Mouse (Mus musculus) MEL (cell line): ENCODE measurements around the gene Nol12. TPM values are rescaled to one million over a fixed set of nuclear protein-coding genes. Genes with fewer than 3 reads are reported as not detected.

Experiments used
- DNase-seq: peaks from one replicate; pipeline ENCODE4 v3.0.0; 2011; ENCODE audit warnings: low read depth, low spot score
- H3K27ac ChIP-seq: 2 replicates; pipeline ENCODE4 v1.5.1; 2012; ENCODE audit warnings: low read depth, mild to moderate bottlenecking, control low read depth, low read length, moderate library complexity; ENCODE audit not compliant: control insufficient read depth
- H3K27me3 ChIP-seq, 2 experiments: fragments of 150-350 bp in 1 of 2; sonication (generic) in 1 of 2; 2 replicates each; pipeline ENCODE4 v1.6.1; 2012; ENCODE audit warnings: low read length in 2 of 2, mild to moderate bottlenecking in 2 of 2, improper control_type of control experiment in 1 of 2, moderate library complexity in 1 of 2; ENCODE audit not compliant: insufficient read depth in 2 of 2, control insufficient read depth in 1 of 2
- H3K36me3 ChIP-seq, 2 experiments: 2 replicates each; pipeline ENCODE4 v1.6.1; 2012 to 2014; ENCODE audit warnings: low read length in 2 of 2, improper control_type of control experiment in 1 of 2, inconsistent platforms in 1 of 2, mild to moderate bottlenecking in 1 of 2; ENCODE audit not compliant: insufficient read depth in 2 of 2, control insufficient read depth in 1 of 2
- H3K4me1 ChIP-seq, 2 experiments: fragments of 150-350 bp in 1 of 2; sonication (generic) in 1 of 2; 2 replicates each; pipeline ENCODE4 v1.6.1; 2012; ENCODE audit warnings: low read length in 2 of 2, improper control_type of control experiment in 1 of 2, mild to moderate bottlenecking in 1 of 2; ENCODE audit not compliant: insufficient read depth in 2 of 2, control insufficient read depth in 1 of 2
- H3K4me3 ChIP-seq, 2 experiments: fragments of 150-350 bp in 1 of 2; sonication (generic) in 1 of 2; 2 replicates each; pipeline ENCODE4 v1.5.1; 2012; ENCODE audit warnings: low read depth in 2 of 2, low read length in 2 of 2, mild to moderate bottlenecking in 2 of 2, moderate library complexity in 2 of 2, control low read depth in 1 of 2, improper control_type of control experiment in 1 of 2; ENCODE audit not compliant: control insufficient read depth in 1 of 2, insufficient read depth in 1 of 2
- H3K79me2 ChIP-seq: 2 replicates; pipeline ENCODE4 v1.6.1; 2012; ENCODE audit warnings: mild to moderate bottlenecking, low read length, moderate library complexity; ENCODE audit not compliant: control insufficient read depth, poor library complexity, insufficient read depth
- H3K9ac ChIP-seq: 2 replicates; pipeline ENCODE4 v1.6.1; 2012; ENCODE audit warnings: low read depth, mild to moderate bottlenecking, control low read depth, low read length, moderate library complexity; ENCODE audit not compliant: control insufficient read depth, poor library complexity, severe bottlenecking
- H3K9me3 ChIP-seq: fragments of 150-350 bp; sonication (generic); replicated peaks from 2 replicates; pipeline ENCODE4 v1.6.1; 2012; ENCODE audit warnings: mild to moderate bottlenecking, low read length, improper control_type of control experiment, moderate library complexity; ENCODE audit not compliant: insufficient read depth
- CHD1 ChIP-seq: IDR thresholded peaks from 2 replicates; pipeline ENCODE4 v1.6.1; 2012; ENCODE audit warnings: low read depth, mild to moderate bottlenecking, inconsistent platforms, low read length, improper control_type of control experiment
- CHD2 ChIP-seq: IDR thresholded peaks from 2 replicates; pipeline ENCODE4 v1.6.1; 2011; ENCODE audit warnings: low read length, improper control_type of control experiment
- CTCF ChIP-seq, 3 experiments: IDR thresholded peaks in 2 of 3; conservative IDR thresholded peaks in 1 of 3; 2 replicates each; pipeline ENCODE4 v1.5.1; 2011 to 2012; ENCODE audit warnings: low read length in 3 of 3, low read depth in 2 of 3, mild to moderate bottlenecking in 2 of 3, improper control_type of control experiment in 1 of 3, inconsistent platforms in 1 of 3, mixed read lengths in 1 of 3, moderate library complexity in 1 of 3; ENCODE audit not compliant: control insufficient read depth in 1 of 3, insufficient read depth in 1 of 3, poor library complexity in 1 of 3, severe bottlenecking in 1 of 3
- E2F4 ChIP-seq: IDR thresholded peaks from 2 replicates; pipeline ENCODE4 v1.6.1; 2011; ENCODE audit warnings: low read depth, low read length, improper control_type of control experiment, borderline replicate concordance
- ETS1 ChIP-seq: IDR thresholded peaks from 2 replicates; pipeline ENCODE4 v1.6.1; 2012; ENCODE audit warnings: low read depth, mild to moderate bottlenecking, inconsistent platforms, low read length, improper control_type of control experiment, moderate library complexity
- GATA1 ChIP-seq: IDR thresholded peaks from 2 replicates; pipeline ENCODE4 v1.6.1; 2011; ENCODE audit warnings: low read depth, low read length, improper control_type of control experiment
- HCFC1 ChIP-seq: IDR thresholded peaks from 2 replicates; pipeline ENCODE4 v1.6.1; 2012; ENCODE audit warnings: low read depth, mild to moderate bottlenecking, inconsistent platforms, low read length, improper control_type of control experiment, moderate library complexity
- JUND ChIP-seq: IDR thresholded peaks from 2 replicates; pipeline ENCODE4 v1.6.1; 2011; ENCODE audit warnings: low read depth, mild to moderate bottlenecking, improper control_type of control experiment, low read length
- KAT2A ChIP-seq: conservative IDR thresholded peaks from 2 replicates; pipeline ENCODE4 v1.6.1; 2012; ENCODE audit warnings: low read depth, low read length, improper control_type of control experiment, inconsistent platforms
- MAFK ChIP-seq: IDR thresholded peaks from 2 replicates; pipeline ENCODE4 v1.6.1; 2011; ENCODE audit warnings: low read depth, mild to moderate bottlenecking, low read length, improper control_type of control experiment, borderline replicate concordance
- MAX ChIP-seq: IDR thresholded peaks from 2 replicates; pipeline ENCODE4 v1.6.1; 2011; ENCODE audit warnings: low read length, improper control_type of control experiment
- MAZ ChIP-seq: IDR thresholded peaks from 2 replicates; pipeline ENCODE4 v1.6.1; 2012; ENCODE audit warnings: low read depth, mild to moderate bottlenecking, inconsistent platforms, low read length, improper control_type of control experiment
- MEF2A ChIP-seq: IDR thresholded peaks from 2 replicates; pipeline ENCODE4 v1.6.1; 2014; ENCODE audit warnings: low read depth, mild to moderate bottlenecking, inconsistent platforms, low read length, improper control_type of control experiment; ENCODE audit not compliant: poor library complexity, insufficient replicate concordance, severe bottlenecking; ENCODE audit errors: extremely low read depth
- MXI1 ChIP-seq: IDR thresholded peaks from 2 replicates; pipeline ENCODE4 v1.6.1; 2011; ENCODE audit warnings: mild to moderate bottlenecking, low read depth, low read length, improper control_type of control experiment
- MYB ChIP-seq: IDR thresholded peaks from 2 replicates; pipeline ENCODE4 v1.6.1; 2011; ENCODE audit warnings: mild to moderate bottlenecking, low read depth, low read length, improper control_type of control experiment
- MYC ChIP-seq: IDR thresholded peaks from 2 replicates; pipeline ENCODE4 v1.6.1; 2011; ENCODE audit warnings: low read depth, mild to moderate bottlenecking, low read length, improper control_type of control experiment, moderate library complexity
- NELFE ChIP-seq: IDR thresholded peaks from 2 replicates; pipeline ENCODE4 v1.6.1; 2011; ENCODE audit warnings: low read depth, low read length, improper control_type of control experiment
- NRF1 ChIP-seq: IDR thresholded peaks from 2 replicates; pipeline ENCODE4 v1.6.1; 2014; ENCODE audit warnings: low read depth, mild to moderate bottlenecking, inconsistent platforms, low read length, improper control_type of control experiment, moderate library complexity; ENCODE audit not compliant: poor library complexity, insufficient read depth, severe bottlenecking
- POLR2A ChIP-seq, 2 experiments: IDR thresholded peaks; 2 replicates each; pipeline ENCODE4 v1.6.1; 2011 to 2012; ENCODE audit warnings: low read length in 2 of 2, mild to moderate bottlenecking in 2 of 2, control low read depth in 1 of 2, improper control_type of control experiment in 1 of 2, low read depth in 1 of 2, moderate library complexity in 1 of 2; ENCODE audit not compliant: control insufficient read depth in 1 of 2, insufficient read depth in 1 of 2, poor library complexity in 1 of 2
- POLR2AphosphoS2 ChIP-seq: IDR thresholded peaks from 2 replicates; pipeline ENCODE4 v1.6.1; 2011; ENCODE audit warnings: low read length, improper control_type of control experiment
- POLR2AphosphoS5 ChIP-seq: IDR thresholded peaks from 2 replicates; pipeline ENCODE4 v1.6.1; 2012; ENCODE audit warnings: low read depth, borderline replicate concordance, mild to moderate bottlenecking, inconsistent platforms, low read length, moderate library complexity, mixed read lengths
- RAD21 ChIP-seq: IDR thresholded peaks from 2 replicates; pipeline ENCODE4 v1.6.1; 2011; ENCODE audit warnings: mild to moderate bottlenecking, low read depth, low read length, improper control_type of control experiment
- RCOR1 ChIP-seq: IDR thresholded peaks from 2 replicates; pipeline ENCODE4 v1.6.1; 2012; ENCODE audit warnings: low read depth, mild to moderate bottlenecking, inconsistent platforms, low read length, improper control_type of control experiment
- SIN3A ChIP-seq: IDR thresholded peaks from 2 replicates; pipeline ENCODE4 v1.6.1; 2012; ENCODE audit warnings: low read length, improper control_type of control experiment, inconsistent platforms
- SMC3 ChIP-seq: IDR thresholded peaks from 2 replicates; pipeline ENCODE4 v1.6.1; 2011; ENCODE audit warnings: low read depth, low read length, improper control_type of control experiment
- TAL1 ChIP-seq: IDR thresholded peaks from 2 replicates; pipeline ENCODE4 v1.6.1; 2012; ENCODE audit warnings: mild to moderate bottlenecking, inconsistent platforms, low read length, moderate library complexity, mixed read lengths
- TBP ChIP-seq: IDR thresholded peaks from 2 replicates; pipeline ENCODE4 v1.8.0; 2011; ENCODE audit warnings: low read depth, low read length, improper control_type of control experiment
- TCF12 ChIP-seq: IDR thresholded peaks from 2 replicates; pipeline ENCODE4 v1.6.1; 2014; ENCODE audit warnings: low read depth, mild to moderate bottlenecking, inconsistent platforms, low read length, improper control_type of control experiment, moderate library complexity
- UBTF ChIP-seq: IDR thresholded peaks from 2 replicates; pipeline ENCODE4 v1.6.1; 2012; ENCODE audit warnings: low read depth, mild to moderate bottlenecking, inconsistent platforms, low read length, improper control_type of control experiment, moderate library complexity, borderline replicate concordance; ENCODE audit not compliant: insufficient read depth
- USF1 ChIP-seq: IDR thresholded peaks from 2 replicates; pipeline ENCODE4 v1.6.1; 2014; ENCODE audit warnings: low read depth, mild to moderate bottlenecking, inconsistent platforms, low read length, improper control_type of control experiment, moderate library complexity
- USF2 ChIP-seq, 2 experiments: IDR thresholded peaks; 2 replicates each; pipeline ENCODE4 v1.6.1; 2011 to 2012; ENCODE audit warnings: improper control_type of control experiment in 2 of 2, low read length in 2 of 2, borderline replicate concordance in 1 of 2, inconsistent platforms in 1 of 2, low read depth in 1 of 2, mild to moderate bottlenecking in 1 of 2; ENCODE audit not compliant: insufficient read depth in 1 of 2
- ZC3H11A ChIP-seq: IDR thresholded peaks from 2 replicates; pipeline ENCODE4 v1.6.1; 2012; ENCODE audit warnings: low read depth, mild to moderate bottlenecking, inconsistent platforms, low read length, improper control_type of control experiment
- ZKSCAN1 ChIP-seq: IDR thresholded peaks from 2 replicates; pipeline ENCODE4 v1.6.1; 2012; ENCODE audit warnings: low read depth, mild to moderate bottlenecking, inconsistent platforms, low read length, improper control_type of control experiment, moderate library complexity
- ZNF384 ChIP-seq: IDR thresholded peaks from 2 replicates; pipeline ENCODE4 v1.6.1; 2012; ENCODE audit warnings: low read depth, mild to moderate bottlenecking, inconsistent platforms, low read length, improper control_type of control experiment
- polyA plus RNA-seq, 2 experiments: library from polyadenylated mRNA; stranded (reverse) in 1 of 2; unstranded in 1 of 2; fragments of >175 nt in 1 of 2; fragments of >200 nt in 1 of 2; gene quantifications; 2 replicates each; pipeline versions ENCODE4 v1.2.1 to v1.2.4; 2012; ENCODE audit warnings: low replicate concordance in 2 of 2, low read depth in 1 of 2; ENCODE audit not compliant: insufficient read length in 2 of 2, insufficient read depth in 1 of 2, missing spikeins in 1 of 2
- total RNA-seq: library from RNA; depleted of rRNA; stranded (reverse); fragments of 300-350 nt; gene quantifications from 2 replicates; pipeline ENCODE4 v1.2.3, GENCODE M21; 2012

Nol12 gene
- total and polyA plus RNA-seq, 3 experiments, result 40.8 to 127 TPM; not detected in 1

- Histone ChIP-seq H3K4me3 (peak overlapping the region; percentile 14 to 21; a peak in 3 of 4 replicates), H3K4me1 (peaks cover 4 to 34% of the 10 kb centered on the region in 2 experiments), H3K9me3 (no peaks in the 10 kb centered on the region), H3K36me3 (peaks cover 0 to 13% of the 10 kb centered on the region in 2 experiments; a peak in 2 of 4 replicates), H3K79me2 (peaks cover 21% of the 10 kb centered on the region), H3K27ac (no peak overlapping the region), H3K27me3 (no peaks in the 10 kb centered on the region), H3K9ac (peak overlapping the region; percentile 37; the same call in 1 of the 2 replicates)
- TF ChIP-seq MAFK, result no peak
- TF ChIP-seq ZKSCAN1, result no peak
- TF ChIP-seq RCOR1, result no peak
- no peak for TF ChIP-seq MEF2A
- TF ChIP-seq NELFE, result no peak
- peak; percentile 45; the same call in 1 of the 2 replicates for TF ChIP-seq NRF1
- no peak for TF ChIP-seq CHD1
- no peak for TF ChIP-seq MYC
- no peak for TF ChIP-seq JUND
- TF ChIP-seq TAL1, result no peak
- TF ChIP-seq HCFC1, result no peak; the same call in 1 of the 2 replicates
- peak; percentile 53 for TF ChIP-seq SIN3A
- TF ChIP-seq UBTF, result no peak
- TF ChIP-seq TCF12, result no peak
- no peak for TF ChIP-seq ZNF384
- TF ChIP-seq RAD21, result peak; percentile 95
- no peak for TF ChIP-seq CHD2
- TF ChIP-seq ETS1, result no peak
- no peak for TF ChIP-seq MAZ
- no peak for TF ChIP-seq POLR2A (IDR thresholded peaks at IDR 0.05; ENCODE audit: control insufficient read depth in 1 of 2, insufficient read depth in 1 of 2, low read depth in 1 of 2, low read length in 2 of 2, poor library complexity in 1 of 2)
- no peak for TF ChIP-seq TBP
- no peak for TF ChIP-seq USF2 (IDR thresholded peaks at IDR 0.05; ENCODE audit: borderline replicate concordance in 1 of 2, insufficient read depth in 1 of 2, low read depth in 1 of 2, low read length in 2 of 2)
- peak; percentile 87 for TF ChIP-seq SMC3
- no peak for TF ChIP-seq KAT2A
- no peak for TF ChIP-seq GATA1
- peak; percentile 87 to 95 (median 95) for TF ChIP-seq CTCF (IDR thresholded peaks at IDR 0.05 in 2 of 3, conservative IDR thresholded peaks at IDR 0.05 in 1 of 3; ENCODE audit: control insufficient read depth in 1 of 3, insufficient read depth in 1 of 3, low read depth in 2 of 3, low read length in 3 of 3, poor library complexity in 1 of 3, severe bottlenecking in 1 of 3)
- peak; percentile 88 for TF ChIP-seq ZC3H11A
- TF ChIP-seq USF1, result no peak
- no peak for TF ChIP-seq POLR2AphosphoS5
- TF ChIP-seq MAX, result no peak
- TF ChIP-seq MYB, result no peak
- TF ChIP-seq E2F4, result no peak
- no peak for TF ChIP-seq MXI1
- TF ChIP-seq POLR2AphosphoS2, result no peak
- peak; percentile 88 for DNase-seq
Observed at GRCm38 (mm10) chr15:78915660-78916017, 19.1 kb upstream of the Nol12 start.
